Mouse (Mus musculus) G1E (cell line): ENCODE results near the gene Gm5431.
"Not testable (repeated sequence)": the region's sequence is repeated elsewhere in the genome, so short reads cannot be mapped to it uniquely, and the experiment has no call there.

ENCODE experiments used
- CTCF ChIP-seq: IDR thresholded peaks from 2 replicates; pipeline ENCODE4 v1.5.1; 2012; ENCODE audit warnings: low read depth, low read length, inconsistent platforms, mixed read lengths
- GATA1 ChIP-seq: IDR thresholded peaks from 2 replicates; pipeline ENCODE4 v1.6.1; 2012; ENCODE audit warnings: borderline replicate concordance, low read length, inconsistent platforms, mixed read lengths
- GATA2 ChIP-seq: IDR thresholded peaks from 2 replicates; pipeline ENCODE4 v1.6.1; 2012; ENCODE audit warnings: low read depth, low read length, inconsistent platforms, borderline replicate concordance
- POLR2AphosphoS5 ChIP-seq: IDR thresholded peaks from 2 replicates; pipeline ENCODE4 v1.6.1; 2012; ENCODE audit warnings: low read depth, low read length, inconsistent platforms; ENCODE audit not compliant: insufficient replicate concordance
- TAL1 ChIP-seq: conservative IDR thresholded peaks from 2 replicates; pipeline ENCODE4 v1.6.1; 2012; ENCODE audit warnings: low read depth, low read length, inconsistent platforms, mixed read lengths

DNA sequence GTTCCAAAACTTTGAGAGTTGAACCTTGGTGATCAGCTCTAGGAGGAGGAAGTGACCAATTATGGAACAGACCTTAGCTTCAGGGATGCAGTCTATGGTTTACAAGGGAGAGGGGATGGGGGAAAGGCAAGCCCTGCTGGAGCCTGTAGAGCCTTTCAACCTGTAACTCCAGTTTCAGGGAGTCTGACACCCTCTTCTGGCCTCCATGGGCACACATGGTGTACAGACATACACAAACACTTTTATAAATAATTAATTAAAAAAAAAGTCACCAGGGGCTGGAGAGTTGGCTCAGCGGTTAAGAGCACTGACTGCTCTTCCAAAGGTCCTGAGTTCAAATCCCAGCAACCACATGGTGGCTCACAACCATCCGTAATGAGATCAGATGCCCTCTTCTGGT is 55.7 kb downstream of the Gm5431 start:
- TF ChIP-seq CTCF, GATA1, POLR2AphosphoS5, TAL1, GATA2: not testable (repeated sequence)
